Mouse (Mus musculus) lung, embryonic 14.5 days (tissue): ENCODE data around the gene Pigb. TPM values are rescaled to one million over a fixed set of nuclear protein-coding genes. Genes with fewer than 3 reads are reported as not detected.

Experiments
- ATAC-seq: fragments of 200-750 bp; cut with Nextera tagmentation; 2 replicates; pipeline ENCODE4 v1.8.0; 2017; ENCODE audit warnings: mild to moderate bottlenecking, moderate TSS enrichment, moderate library complexity; ENCODE audit not compliant: insufficient read depth
- DNase-seq: peaks from one replicate; pipeline ENCODE4 v3.0.0-alpha.2; 2015
- H3K27ac ChIP-seq: fragments of 300-500 bp; sonication (generic); 2 replicates; pipeline ENCODE4 v1.5.1; 2014; ENCODE audit warnings: low read depth, mild to moderate bottlenecking, moderate library complexity
- H3K27me3 ChIP-seq: fragments of 300-500 bp; sonication (generic); 2 replicates; pipeline ENCODE4 v1.6.1; 2014; ENCODE audit warnings: low read length, control low read depth; ENCODE audit not compliant: insufficient read depth
- H3K36me3 ChIP-seq: fragments of 300-500 bp; sonication (generic); 2 replicates; pipeline ENCODE4 v1.6.1; 2014; ENCODE audit warnings: control low read depth; ENCODE audit not compliant: insufficient read depth
- H3K4me1 ChIP-seq: fragments of 300-500 bp; sonication (generic); 2 replicates; pipeline ENCODE4 v1.6.1; 2014; ENCODE audit warnings: antibody characterized with exemption, control low read depth; ENCODE audit not compliant: insufficient read depth
- H3K4me2 ChIP-seq: fragments of 300-500 bp; sonication (generic); 2 replicates; pipeline ENCODE4 v1.6.1; 2014; ENCODE audit warnings: mild to moderate bottlenecking
- H3K4me3 ChIP-seq: fragments of 300-500 bp; sonication (generic); 2 replicates; pipeline ENCODE4 v1.5.1; 2014; ENCODE audit warnings: low read depth, low read length
- H3K9ac ChIP-seq: fragments of 300-500 bp; sonication (generic); 2 replicates; pipeline ENCODE4 v1.6.1; 2014
- H3K9me3 ChIP-seq: fragments of 300-500 bp; sonication (generic); 2 replicates; pipeline ENCODE4 v1.6.1; 2016; ENCODE audit warnings: low read depth, low read length, control low read depth
- CTCF ChIP-seq: IDR thresholded peaks from 2 replicates; pipeline ENCODE4 v1.5.1; 2016; ENCODE audit warnings: antibody characterized with exemption, low read depth
- WGBS: fragments of 180-500 bp; shearing (Covaris S2); extraction: QIAGEN DNeasy Blood & Tissue Kit; methylation state at CpG from one replicate; pipeline ENCODE4 v1.1.7; 2014; 5-methylcytosine and 5-hydroxymethylcytosine counted together
- polyA plus RNA-seq: library from polyadenylated mRNA; unstranded; fragments of >200 nt; fragmentation: Nextera tagmentation; extraction: Ambion mirVana; gene quantifications from 2 replicates; pipeline ENCODE4 v1.2.1, GENCODE M21; 2014

The Pigb gene
- polyA plus RNA-seq, 1 experiment from 2014 or later: 16.1 TPM

DNA sequence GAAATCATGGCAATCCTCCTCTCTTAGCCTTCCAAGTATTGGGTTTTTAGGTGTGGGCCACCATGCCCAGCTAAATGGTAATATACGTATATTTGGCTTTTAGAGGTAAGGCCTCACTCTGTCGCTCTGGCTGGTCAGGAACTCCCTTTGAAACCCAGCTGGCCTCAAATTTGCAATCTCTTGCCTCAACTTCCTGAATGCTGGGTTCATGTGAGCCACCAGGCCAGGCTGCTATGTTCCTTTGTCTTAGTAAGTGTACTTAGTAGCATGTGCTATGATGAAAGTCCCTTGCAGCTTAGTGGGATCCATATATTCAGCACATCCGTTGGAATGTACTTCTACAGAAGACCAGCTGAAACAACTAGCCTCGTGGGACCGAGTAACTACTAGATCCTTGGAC lies 65.4 kb downstream of the Pigb start:
- no peak for TF ChIP-seq CTCF
- DNase-seq (no peak), ATAC-seq (no peak)
- no peak overlapping the region for H3K9ac ChIP-seq
- H3K4me1 ChIP-seq: no peaks in the 10 kb centered on the region
- H3K27me3 ChIP-seq: no peaks in the 10 kb centered on the region
- H3K9me3 ChIP-seq: no peaks in the 10 kb centered on the region
- H3K4me2 ChIP-seq: no peak overlapping the region
- H3K27ac ChIP-seq: no peak overlapping the region
- no peaks in the 10 kb centered on the region for H3K36me3 ChIP-seq
- WGBS: 85% methylated on average over 5 of the region's 5 CpGs
- no peak overlapping the region for H3K4me3 ChIP-seq

DNA sequence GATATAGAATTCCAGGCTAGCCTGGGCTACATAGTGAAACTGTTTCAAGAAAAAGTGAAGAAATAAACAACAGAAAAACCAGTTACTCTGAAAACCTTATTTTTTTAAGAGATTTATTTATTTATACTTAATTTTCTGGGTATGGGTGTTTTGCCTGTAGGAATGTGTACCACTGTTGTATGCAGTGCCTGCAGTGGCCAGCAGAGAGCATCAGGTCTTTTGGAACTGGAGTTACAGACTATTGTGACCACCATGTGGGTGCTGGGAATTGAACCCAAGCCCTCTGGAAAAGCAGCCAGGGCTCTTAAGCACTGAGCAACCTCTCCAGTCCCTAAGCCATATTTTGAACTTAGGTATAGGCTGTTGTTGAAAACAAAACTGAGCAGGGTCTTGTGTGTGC lies 67.2 kb downstream of the Pigb start:
- Histone ChIP-seq H3K9me3 (no peaks in the 10 kb centered on the region), H3K27me3 (no peaks in the 10 kb centered on the region), H3K27ac (no peak overlapping the region), H3K36me3 (no peaks in the 10 kb centered on the region), H3K9ac (no peak overlapping the region), H3K4me1 (no peaks in the 10 kb centered on the region), H3K4me2 (no peak overlapping the region), H3K4me3 (no peak overlapping the region)
- no peak for DNase-seq
- no peak for ATAC-seq
- TF ChIP-seq CTCF: no peak

DNA sequence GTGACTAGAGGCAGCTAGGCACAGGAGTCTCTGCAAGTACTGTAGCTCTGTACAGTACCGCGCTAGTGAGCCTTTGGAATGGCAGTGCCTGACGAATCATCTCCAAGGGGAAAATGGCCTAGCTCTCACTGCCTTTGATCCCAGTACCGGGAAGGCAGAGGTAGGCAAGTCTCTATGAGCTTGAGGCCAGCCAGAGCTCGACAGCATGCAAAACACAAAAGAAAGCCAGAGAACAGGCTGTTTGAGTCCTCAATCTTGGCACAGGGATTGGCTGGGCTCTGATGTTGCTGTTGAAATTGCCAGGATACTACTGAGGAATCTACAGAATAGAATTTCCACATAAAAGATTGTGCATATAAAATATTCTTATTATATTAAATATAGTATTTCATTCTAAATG lies 67.7 kb downstream of the Pigb start:
- no peak overlapping the region for H3K4me2 ChIP-seq
- H3K4me1 ChIP-seq: no peaks in the 10 kb centered on the region
- no peak for TF ChIP-seq CTCF
- DNase-seq (no peak), ATAC-seq (no peak)
- no peaks in the 10 kb centered on the region for H3K27me3 ChIP-seq
- H3K36me3 ChIP-seq: no peaks in the 10 kb centered on the region
- 74% methylated on average over 5 of the region's 5 CpGs for WGBS
- no peaks in the 10 kb centered on the region for H3K9me3 ChIP-seq
- no peak overlapping the region for H3K9ac ChIP-seq
- no peak overlapping the region for H3K4me3 ChIP-seq
- no peak overlapping the region for H3K27ac ChIP-seq

DNA sequence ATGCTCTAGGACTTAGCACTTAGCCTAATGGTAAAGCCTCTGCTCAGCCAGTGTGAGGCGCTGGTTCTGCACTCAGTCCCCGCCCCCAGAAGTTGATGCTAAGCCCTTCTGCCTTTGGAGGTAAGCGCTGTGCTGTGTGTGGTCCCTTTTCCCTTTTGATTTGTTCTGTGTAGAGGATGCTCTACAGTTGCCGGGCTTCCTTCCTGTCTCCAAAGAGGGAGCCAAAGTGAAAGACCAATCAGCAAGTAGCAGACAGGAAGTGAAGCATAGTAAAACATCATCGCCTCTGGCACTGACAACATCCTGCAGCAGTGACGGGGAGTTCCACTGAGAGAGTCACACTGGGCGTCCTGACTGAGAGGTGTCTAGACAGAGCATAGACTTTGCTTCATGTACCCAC lies 70.3 kb downstream of the Pigb start:
- Histone ChIP-seq H3K4me2 (no peak overlapping the region), H3K27ac (no peak overlapping the region), H3K36me3 (no peaks in the 10 kb centered on the region), H3K4me3 (no peak overlapping the region), H3K27me3 (no peaks in the 10 kb centered on the region), H3K4me1 (no peaks in the 10 kb centered on the region), H3K9me3 (no peaks in the 10 kb centered on the region), H3K9ac (no peak overlapping the region)
- TF ChIP-seq CTCF: no peak
- ATAC-seq: 0 out of 2 replicates have a peak, but pooled peaks have one; percentile 21
- WGBS: 64% methylated on average over 7 of the region's 7 CpGs
- DNase-seq: no peak

DNA sequence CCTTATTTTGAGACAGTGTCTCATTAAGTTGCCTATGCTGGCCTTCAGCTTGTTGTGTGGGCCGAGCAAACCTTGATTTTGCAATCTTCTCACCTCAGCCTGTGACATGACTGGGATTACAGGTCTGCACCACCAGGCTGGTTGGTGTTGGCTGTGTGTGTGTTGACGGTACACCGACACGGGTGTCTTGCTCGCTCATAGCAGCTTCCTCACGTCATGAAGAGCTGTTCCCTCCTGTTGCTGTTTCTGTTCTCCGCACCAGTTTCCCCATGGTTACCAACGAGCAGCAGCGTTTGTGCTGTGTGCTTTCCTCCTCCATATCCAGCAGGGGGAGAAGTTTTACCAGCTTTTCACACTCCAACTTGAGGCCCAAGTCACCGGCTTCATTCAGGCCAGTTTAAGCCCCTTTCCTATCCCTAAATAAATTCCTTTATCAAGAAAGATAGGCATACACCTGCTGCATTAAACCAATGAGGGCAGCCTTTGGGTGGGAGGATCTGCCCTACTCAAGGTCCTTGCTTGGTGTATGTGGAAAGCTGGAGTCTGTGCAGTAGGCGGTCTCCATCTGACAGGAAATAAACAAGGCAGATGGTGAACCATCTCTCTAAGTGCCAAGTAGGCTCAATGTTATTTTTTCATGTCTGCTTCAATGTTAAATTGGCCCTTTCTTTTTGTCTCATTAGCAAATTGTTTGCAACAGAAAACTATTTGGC lies 71.7 kb downstream of the Pigb start:
- H3K9me3 ChIP-seq: no peaks in the 10 kb centered on the region
- no peaks in the 10 kb centered on the region for H3K36me3 ChIP-seq
- no peaks in the 10 kb centered on the region for H3K27me3 ChIP-seq
- no peak overlapping the region for H3K4me3 ChIP-seq
- no peak overlapping the region for H3K4me2 ChIP-seq
- peak; percentile 70 for DNase-seq
- H3K27ac ChIP-seq: no peak overlapping the region
- H3K9ac ChIP-seq: no peak overlapping the region
- 31% methylated on average over 11 of the region's 11 CpGs for WGBS
- peak; percentile 69 for TF ChIP-seq CTCF
- no peak for ATAC-seq
- no peaks in the 10 kb centered on the region for H3K4me1 ChIP-seq

DNA sequence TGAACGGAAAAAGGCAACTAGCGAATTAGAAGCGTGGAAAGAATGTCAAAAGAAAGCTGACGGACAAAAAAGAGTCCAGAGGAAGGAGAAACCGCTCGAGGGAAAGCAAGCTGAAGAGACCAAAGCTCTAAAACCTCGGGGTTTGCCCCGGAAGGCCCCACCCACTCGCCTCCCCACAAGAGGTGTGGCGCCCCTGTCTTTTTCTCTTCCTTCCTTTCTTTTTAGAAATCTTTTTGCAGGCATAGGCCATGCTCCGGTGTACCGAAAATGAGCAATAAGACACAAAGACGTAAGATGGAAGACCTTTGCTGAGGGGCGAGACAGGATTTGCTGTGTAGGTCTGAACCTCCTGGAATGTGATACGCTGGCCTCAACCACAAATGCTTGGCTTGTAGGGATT lies 78.2 kb downstream of the Pigb start:
- no peak overlapping the region for H3K9ac ChIP-seq
- 71% methylated on average over 15 of the region's 15 CpGs for WGBS
- no peak for TF ChIP-seq CTCF

DNA sequence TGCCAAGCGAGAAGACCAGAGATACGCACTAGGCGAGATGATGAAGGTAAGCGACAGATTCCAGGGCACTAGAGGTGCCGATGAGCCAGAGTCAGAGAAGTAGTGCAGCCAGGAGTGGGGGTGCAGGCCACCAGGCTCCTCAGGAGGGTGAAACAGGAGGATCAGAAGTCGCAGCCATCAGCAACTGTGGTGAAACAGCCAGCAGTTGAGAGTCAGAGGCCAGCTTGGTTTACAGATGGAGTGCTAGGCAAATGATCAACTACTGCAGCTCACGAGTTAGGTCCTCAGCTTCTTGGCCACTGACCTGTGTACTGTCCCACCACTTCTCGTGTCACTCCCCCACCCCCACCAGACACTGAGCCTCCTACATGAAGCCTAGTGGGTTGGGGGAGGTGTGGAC lies 78.8 kb downstream of the Pigb start:
- H3K27ac ChIP-seq: no peak overlapping the region
- peaks cover 4% of the 10 kb centered on the region; the same call in 1 of the 2 replicates for H3K4me1 ChIP-seq
- H3K9me3 ChIP-seq: no peaks in the 10 kb centered on the region
- no peak for TF ChIP-seq CTCF
- 62% methylated on average over 8 of the region's 8 CpGs for WGBS
- DNase-seq: no peak
- no peak overlapping the region for H3K4me3 ChIP-seq
- H3K4me2 ChIP-seq: no peak overlapping the region
- no peak for ATAC-seq
- H3K36me3 ChIP-seq: no peaks in the 10 kb centered on the region
- no peak overlapping the region for H3K9ac ChIP-seq
- no peaks in the 10 kb centered on the region for H3K27me3 ChIP-seq

More for the DNA sequence above, 78.2 kb downstream of the Pigb start:
- Histone ChIP-seq H3K27me3 (no peaks in the 10 kb centered on the region), H3K4me3 (no peak overlapping the region), H3K4me2 (no peak overlapping the region), H3K36me3 (no peaks in the 10 kb centered on the region), H3K4me1 (peaks cover 4% of the 10 kb centered on the region; the same call in 1 of the 2 replicates), H3K9me3 (no peaks in the 10 kb centered on the region), H3K27ac (no peak overlapping the region)
- no peak for DNase-seq
- no peak for ATAC-seq
